Mouse (Mus musculus) CH12.LX (cell line): ENCODE data around the gene Alg1.

ENCODE experiments used
- CTCF ChIP-seq, 2 experiments: IDR thresholded peaks in 1 of 2; conservative IDR thresholded peaks in 1 of 2; 2 replicates each; pipeline ENCODE4 v1.5.1; 2011 to 2012; ENCODE audit warnings: low read depth in 2 of 2, low read length in 2 of 2, improper control_type of control experiment in 1 of 2, inconsistent platforms in 1 of 2, mild to moderate bottlenecking in 1 of 2, moderate library complexity in 1 of 2
- USF1 ChIP-seq: IDR thresholded peaks from 2 replicates; pipeline ENCODE4 v1.6.1; 2014; ENCODE audit warnings: low read depth, mild to moderate bottlenecking, inconsistent platforms, low read length, improper control_type of control experiment

- TF ChIP-seq CTCF (conservative IDR thresholded peaks at IDR 0.05 in 1 of 2, IDR thresholded peaks at IDR 0.05 in 1 of 2; ENCODE audit: low read depth in 2 of 2, low read length in 2 of 2) (peak; percentile 97 to 99), USF1 (no peak)
Measured at GRCm38 (mm10) chr16:5254346-5255025, 21.1 kb downstream of the Alg1 start.
